Mouse (Mus musculus) MEL (cell line): ENCODE data around the gene Sash1.

Source experiments
- EP300 ChIP-seq, 2 experiments: IDR thresholded peaks; 2 replicates each; pipeline ENCODE4 v1.6.1; 2011; ENCODE audit warnings: improper control_type of control experiment in 2 of 2, low read length in 2 of 2, low read depth in 1 of 2, mild to moderate bottlenecking in 1 of 2
- GATA1 ChIP-seq: IDR thresholded peaks from 2 replicates; pipeline ENCODE4 v1.6.1; 2011; ENCODE audit warnings: low read depth, low read length, improper control_type of control experiment
- HCFC1 ChIP-seq: IDR thresholded peaks from 2 replicates; pipeline ENCODE4 v1.6.1; 2012; ENCODE audit warnings: low read depth, mild to moderate bottlenecking, inconsistent platforms, low read length, improper control_type of control experiment, moderate library complexity
- MAFK ChIP-seq: IDR thresholded peaks from 2 replicates; pipeline ENCODE4 v1.6.1; 2011; ENCODE audit warnings: low read depth, mild to moderate bottlenecking, low read length, improper control_type of control experiment, borderline replicate concordance
- MAX ChIP-seq: IDR thresholded peaks from 2 replicates; pipeline ENCODE4 v1.6.1; 2011; ENCODE audit warnings: low read length, improper control_type of control experiment
- POLR2A ChIP-seq, 2 experiments: IDR thresholded peaks; 2 replicates each; pipeline ENCODE4 v1.6.1; 2011 to 2012; ENCODE audit warnings: low read length in 2 of 2, mild to moderate bottlenecking in 2 of 2, control low read depth in 1 of 2, improper control_type of control experiment in 1 of 2, low read depth in 1 of 2, moderate library complexity in 1 of 2; ENCODE audit not compliant: control insufficient read depth in 1 of 2, insufficient read depth in 1 of 2, poor library complexity in 1 of 2

DNA sequence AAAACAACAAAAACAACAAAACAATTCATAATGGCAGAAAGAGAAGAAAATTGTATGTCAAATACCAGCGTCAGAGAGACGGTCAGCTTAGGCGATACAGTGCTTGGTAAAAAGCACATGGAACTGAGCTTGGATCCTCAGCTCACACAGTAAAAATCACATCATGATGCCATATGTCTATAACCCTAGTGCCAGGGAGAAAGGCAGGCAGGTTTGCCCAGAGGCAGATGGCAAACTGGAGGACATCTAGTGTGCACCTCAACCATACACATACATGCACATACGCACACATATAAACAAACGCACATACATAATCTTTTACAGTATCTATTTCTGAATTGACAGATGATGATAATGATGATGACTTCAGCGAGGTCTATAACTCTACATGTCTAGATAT, 96.8 kb downstream of the Sash1 start:
- TF ChIP-seq POLR2A (IDR thresholded peaks at IDR 0.05; ENCODE audit: control insufficient read depth in 1 of 2, insufficient read depth in 1 of 2, low read depth in 1 of 2, low read length in 2 of 2, poor library complexity in 1 of 2) (no peak), EP300 (IDR thresholded peaks at IDR 0.05; ENCODE audit: low read depth in 1 of 2, low read length in 2 of 2) (no peak), HCFC1 (no peak), GATA1 (no peak), MAFK (no peak), MAX (no peak)
